Mouse (Mus musculus): ENCODE results near the gene Gpc6.
A peak's percentile ranks its signal among the peaks of the same experiment; 100 is the strongest.

The Gpc6 gene

GRCm38 (mm10) chr14:117879313-117879712 is 954.2 kb downstream of the Gpc6 start:
- DNase-seq (ENCODE audit: low spot score) = no peak

GRCm38 (mm10) chr14:117881112-117881511 is 956.0 kb downstream of the Gpc6 start:
- no peak for DNase-seq (ENCODE audit: low spot score)

- peak; percentile 21 for DNase-seq (ENCODE audit: low spot score)
These were observed 957.1 kb downstream of the Gpc6 start for GRCm38 (mm10) chr14:117882222-117882621.

GRCm38 (mm10) chr14:117889653-117890052 is 964.5 kb downstream of the Gpc6 start:
- DNase-seq (ENCODE audit: low spot score) = no peak

GRCm38 (mm10) chr14:117891426-117891825 is 966.3 kb downstream of the Gpc6 start:
- no peak for DNase-seq (ENCODE audit: low spot score)

- no peak for DNase-seq (ENCODE audit: low spot score)
These were observed 966.9 kb downstream of the Gpc6 start for GRCm38 (mm10) chr14:117892026-117892425.

GRCm38 (mm10) chr14:117894869-117895538 is 969.9 kb downstream of the Gpc6 start:
- DNase-seq (ENCODE audit: low spot score) = no peak

- DNase-seq (ENCODE audit: low spot score) = no peak
These were observed 970.4 kb downstream of the Gpc6 start for GRCm38 (mm10) chr14:117895539-117895912.

GRCm38 (mm10) chr14:117904300-117904699 is 979.2 kb downstream of the Gpc6 start:
- no peak for DNase-seq (ENCODE audit: low spot score)

GRCm38 (mm10) chr14:117905701-117906100 is 980.6 kb downstream of the Gpc6 start:
- no peak for DNase-seq (ENCODE audit: low spot score)

- DNase-seq (ENCODE audit: low spot score) = no peak
These were observed 981.2 kb downstream of the Gpc6 start for GRCm38 (mm10) chr14:117906361-117906760.

GRCm38 (mm10) chr14:117908231-117908920 is 983.3 kb downstream of the Gpc6 start:
- no peak for DNase-seq (ENCODE audit: low spot score)

GRCm38 (mm10) chr14:117909046-117909445 is 983.9 kb downstream of the Gpc6 start:
- no peak for DNase-seq (ENCODE audit: low spot score)

GRCm38 (mm10) chr14:117910323-117910722 is 985.2 kb downstream of the Gpc6 start:
- DNase-seq (ENCODE audit: low spot score) = no peak

GRCm38 (mm10) chr14:117912624-117913270 is 987.6 kb downstream of the Gpc6 start:
- DNase-seq (ENCODE audit: low spot score) = no peak

GRCm38 (mm10) chr14:117916577-117916976 is 991.5 kb downstream of the Gpc6 start:
- DNase-seq (ENCODE audit: low spot score) = no peak

GRCm38 (mm10) chr14:117918724-117919123 is 993.6 kb downstream of the Gpc6 start:
- DNase-seq (ENCODE audit: low spot score) = no peak

- no peak for DNase-seq (ENCODE audit: low spot score)
These were observed 994.5 kb downstream of the Gpc6 start for GRCm38 (mm10) chr14:117919612-117920011.

- no peak for DNase-seq (ENCODE audit: low spot score)
These were observed 996.4 kb downstream of the Gpc6 start for GRCm38 (mm10) chr14:117921393-117922014.

GRCm38 (mm10) chr14:117923667-117924066 is 998.6 kb downstream of the Gpc6 start:
- DNase-seq (ENCODE audit: low spot score) = no peak

GRCm38 (mm10) chr14:117930105-117930847 is 1005.2 kb downstream of the Gpc6 start:
- no peak for DNase-seq (ENCODE audit: low spot score)

Measured in ovary, postnatal 36 days (tissue).